Mouse (Mus musculus) liver, embryonic 11.5 days (tissue): ENCODE measurements around the gene Crb3. TPM values are rescaled to one million over a fixed set of nuclear protein-coding genes. Genes with fewer than 3 reads are reported as not detected.

Experiments
- ATAC-seq: fragments of 200-750 bp; cut with Nextera tagmentation; replicated peaks from 2 replicates; pipeline ENCODE4 v1.8.0; 2017; ENCODE audit warnings: moderate number of reproducible peaks, mild to moderate bottlenecking, moderate TSS enrichment, moderate library complexity; ENCODE audit not compliant: low FRiP score
- DNase-seq: peaks from one replicate; pipeline ENCODE4 v3.0.0-alpha.2; 2017; ENCODE audit warnings: low spot score
- H3K27ac ChIP-seq: fragments of 300-500 bp; sonication (generic); 2 replicates; pipeline ENCODE4 v1.5.1; 2014; ENCODE audit warnings: mild to moderate bottlenecking, low read depth, low read length, control low read depth
- H3K27me3 ChIP-seq: fragments of 300-500 bp; sonication (generic); replicated peaks from 2 replicates; pipeline ENCODE4 v1.6.1; 2014; ENCODE audit warnings: low read length, mixed read lengths; ENCODE audit not compliant: control insufficient read depth, insufficient read depth
- H3K36me3 ChIP-seq: fragments of 300-500 bp; sonication (generic); 2 replicates; pipeline ENCODE4 v1.6.1; 2014; ENCODE audit warnings: mild to moderate bottlenecking, low read length, moderate library complexity, mixed read lengths; ENCODE audit not compliant: control insufficient read depth, insufficient read depth
- H3K4me1 ChIP-seq: fragments of 300-500 bp; sonication (generic); replicated peaks from 2 replicates; pipeline ENCODE4 v1.6.1; 2014; ENCODE audit warnings: low read length, mixed read lengths; ENCODE audit not compliant: control insufficient read depth, insufficient read depth
- H3K4me2 ChIP-seq: fragments of 300-500 bp; sonication (generic); 2 replicates; pipeline ENCODE4 v1.6.1; 2014; ENCODE audit warnings: mild to moderate bottlenecking, control low read depth, moderate library complexity
- H3K4me3 ChIP-seq: fragments of 300-500 bp; sonication (generic); 2 replicates; pipeline ENCODE4 v1.5.1; 2014; ENCODE audit warnings: low read depth, low read length, control low read depth
- H3K9ac ChIP-seq: fragments of 300-500 bp; sonication (generic); 2 replicates; pipeline ENCODE4 v1.6.1; 2014; ENCODE audit warnings: low read depth, low read length, control low read depth
- H3K9me3 ChIP-seq: fragments of 300-500 bp; sonication (generic); 2 replicates; pipeline ENCODE4 v1.6.1; 2016; ENCODE audit warnings: low read length, inconsistent platforms, mixed read lengths; ENCODE audit not compliant: control insufficient read depth
- WGBS: fragments of 180-500 bp; shearing (Covaris S2); extraction: QIAGEN DNeasy Blood & Tissue Kit; methylation state at CpG from one replicate; pipeline ENCODE4 v1.1.7; 2014; 5-methylcytosine and 5-hydroxymethylcytosine counted together
- polyA plus RNA-seq: library from polyadenylated mRNA; unstranded; fragments of >200 nt; fragmentation: Nextera tagmentation; extraction: Ambion mirVana; gene quantifications from 2 replicates; pipeline ENCODE4 v1.2.1, GENCODE M21; 2014

The Crb3 gene
- polyA plus RNA-seq, 1 experiment from 2014 or later: 3.4 TPM

DNA sequence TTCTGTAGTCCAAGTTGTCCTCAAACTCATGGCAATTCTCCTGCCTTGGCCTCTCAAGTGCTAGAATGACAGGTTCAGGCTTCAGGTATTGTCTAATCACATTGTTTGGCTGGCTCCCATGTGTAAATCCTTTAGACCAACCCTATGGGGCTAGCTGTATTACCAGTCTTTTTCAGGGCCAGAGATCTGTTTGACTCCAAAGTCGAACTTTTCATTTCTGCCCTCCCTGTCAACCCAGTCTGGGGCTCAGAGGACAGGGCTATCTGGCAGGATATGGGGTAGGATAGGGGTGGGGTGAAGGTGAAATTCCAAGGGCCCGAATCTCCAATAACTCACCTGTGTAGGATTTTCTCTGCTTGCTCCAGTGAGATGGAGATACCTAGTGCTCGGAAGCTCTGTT, 2.7 kb upstream of the Crb3 start:
- 81% methylated on average over 3 of the region's 3 CpGs for WGBS
- no peak overlapping the region for H3K4me2 ChIP-seq
- H3K9ac ChIP-seq: no peak overlapping the region
- H3K9me3 ChIP-seq: no peaks in the 10 kb centered on the region
- H3K36me3 ChIP-seq: peaks cover 6% of the 10 kb centered on the region; the same call in 1 of the 2 replicates
- peaks cover 9% of the 10 kb centered on the region for H3K27me3 ChIP-seq
- H3K27ac ChIP-seq: no peak overlapping the region
- no peak for DNase-seq
- ATAC-seq: no peak
- peaks cover 13% of the 10 kb centered on the region for H3K4me1 ChIP-seq
- H3K4me3 ChIP-seq: no peak overlapping the region

GRCm38 (mm10) chr17:57059486-57059977, 627 bp downstream of the Crb3 start, which contains the start of gene Slc25a23:
Gene Slc25a23 (minus strand): TSS chr17:57059863.
- WGBS: under 1% methylated on average over 37 of the region's 45 CpGs
- Histone ChIP-seq H3K9ac (peak within 1 kb of the TSS; percentile 74), H3K27ac (peak within 1 kb of the TSS; percentile 41; the same call in 1 of the 2 replicates), H3K4me2 (peak within 1 kb of the TSS; percentile 97), H3K9me3 (no peaks in the 10 kb centered on the region), H3K27me3 (peaks cover 39% of the 10 kb centered on the region), H3K36me3 (peaks cover 2% of the 10 kb centered on the region; the same call in 1 of the 2 replicates), H3K4me3 (peak within 1 kb of the TSS; percentile 78), H3K4me1 (peaks cover 26% of the 10 kb centered on the region)
- ATAC-seq: peak; percentile 42
- peak; percentile 80 for DNase-seq

- Histone ChIP-seq H3K27me3 (peaks cover 39% of the 10 kb centered on the region), H3K9ac (peak overlapping the region; percentile 74), H3K4me2 (peak overlapping the region; percentile 97), H3K4me3 (peak overlapping the region; percentile 78), H3K4me1 (peaks cover 26% of the 10 kb centered on the region), H3K27ac (no peak overlapping the region), H3K9me3 (no peaks in the 10 kb centered on the region), H3K36me3 (no peaks in the 10 kb centered on the region)
- ATAC-seq: peak; percentile 80
- 0% methylated on average over 44 of the region's 44 CpGs for WGBS
- peak; percentile 93 for DNase-seq
These were observed 1.4 kb downstream of the Crb3 start for GRCm38 (mm10) chr17:57060231-57060801.

DNA sequence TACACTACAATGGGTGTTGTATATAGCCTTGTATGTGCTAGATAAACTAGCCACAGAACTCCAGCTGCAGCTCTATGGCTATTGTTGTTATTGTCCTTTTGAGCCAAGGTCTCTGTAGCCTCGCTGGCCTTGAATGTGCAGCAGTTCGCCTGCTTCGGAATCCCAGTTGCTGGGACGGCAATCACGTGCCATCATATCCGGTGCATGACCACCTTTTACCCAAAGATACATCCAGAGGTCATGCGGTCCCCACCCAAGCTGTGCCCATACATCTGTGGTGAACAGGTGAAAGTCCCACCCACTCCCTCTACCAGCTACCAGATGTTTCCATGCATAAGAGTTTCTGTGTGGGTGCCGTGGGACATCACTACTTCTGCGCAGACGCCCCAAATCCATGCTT, 2.2 kb downstream of the Crb3 start:
- ATAC-seq (no peak), DNase-seq (no peak)
- H3K9ac ChIP-seq: no peak overlapping the region
- H3K36me3 ChIP-seq: no peaks in the 10 kb centered on the region
- H3K4me1 ChIP-seq: peaks cover 26% of the 10 kb centered on the region
- WGBS: 32% methylated on average over 10 of the region's 10 CpGs
- H3K9me3 ChIP-seq: no peaks in the 10 kb centered on the region
- H3K27me3 ChIP-seq: peaks cover 39% of the 10 kb centered on the region
- H3K4me2 ChIP-seq: peak overlapping the region; percentile 97
- H3K27ac ChIP-seq: no peak overlapping the region
- H3K4me3 ChIP-seq: no peak overlapping the region

GRCm38 (mm10) chr17:57062011-57062521, 3.2 kb downstream of the Crb3 start:
- H3K27me3 ChIP-seq: peaks cover 39% of the 10 kb centered on the region
- no peak for ATAC-seq

GRCm38 (mm10) chr17:57062548-57062947, 3.6 kb downstream of the Crb3 start:
- peak overlapping the region; percentile 49 for H3K4me3 ChIP-seq
- 4% methylated on average over 22 of the region's 22 CpGs for WGBS
- H3K4me1 ChIP-seq: peaks cover 26% of the 10 kb centered on the region
- H3K27ac ChIP-seq: no peak overlapping the region
- peak overlapping the region; percentile 97 for H3K4me2 ChIP-seq
- H3K27me3 ChIP-seq: peaks cover 39% of the 10 kb centered on the region
- H3K9me3 ChIP-seq: no peaks in the 10 kb centered on the region
- H3K9ac ChIP-seq: no peak overlapping the region
- H3K36me3 ChIP-seq: no peaks in the 10 kb centered on the region
- DNase-seq: no peak
- no peak for ATAC-seq

More at GRCm38 (mm10) chr17:57062011-57062521, 3.2 kb downstream of the Crb3 start:
- 3% methylated on average over 39 of the region's 39 CpGs for WGBS
- H3K4me2 ChIP-seq: peak overlapping the region; percentile 97
- no peak overlapping the region for H3K27ac ChIP-seq
- H3K9ac ChIP-seq: no peak overlapping the region
- DNase-seq: no peak
- H3K4me1 ChIP-seq: peaks cover 26% of the 10 kb centered on the region
- H3K4me3 ChIP-seq: peak overlapping the region; percentile 49
- no peaks in the 10 kb centered on the region for H3K9me3 ChIP-seq
- no peaks in the 10 kb centered on the region for H3K36me3 ChIP-seq

DNA sequence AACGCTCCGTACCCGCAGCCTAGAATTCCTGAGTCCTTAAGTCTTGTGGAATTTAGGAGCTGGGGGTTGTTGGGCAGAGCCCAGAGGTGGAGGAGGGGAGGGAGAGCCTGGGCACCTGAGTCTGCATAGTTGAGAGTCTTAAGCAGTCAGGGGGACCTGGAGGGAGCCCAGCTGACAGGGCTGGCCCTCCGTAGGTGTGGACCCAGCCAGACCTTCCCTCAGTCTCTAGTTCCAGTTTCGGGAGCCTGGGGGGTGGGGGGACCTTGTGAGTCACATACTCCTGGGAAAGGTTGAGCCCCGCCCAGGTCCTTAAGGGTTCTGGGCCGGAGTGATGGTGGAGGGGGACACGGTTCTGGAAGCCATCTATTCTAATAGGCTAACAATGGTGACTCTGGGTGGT, 4.1 kb downstream of the Crb3 start:
- Histone ChIP-seq H3K9me3 (no peaks in the 10 kb centered on the region), H3K9ac (no peak overlapping the region), H3K27ac (no peak overlapping the region), H3K36me3 (no peaks in the 10 kb centered on the region), H3K4me3 (no peak overlapping the region), H3K4me2 (peak overlapping the region; percentile 16; the same call in 1 of the 2 replicates), H3K4me1 (peaks cover 26% of the 10 kb centered on the region), H3K27me3 (peaks cover 39% of the 10 kb centered on the region)
- no peak for ATAC-seq
- DNase-seq: no peak
- 22% methylated on average over 8 of the region's 8 CpGs for WGBS

DNA sequence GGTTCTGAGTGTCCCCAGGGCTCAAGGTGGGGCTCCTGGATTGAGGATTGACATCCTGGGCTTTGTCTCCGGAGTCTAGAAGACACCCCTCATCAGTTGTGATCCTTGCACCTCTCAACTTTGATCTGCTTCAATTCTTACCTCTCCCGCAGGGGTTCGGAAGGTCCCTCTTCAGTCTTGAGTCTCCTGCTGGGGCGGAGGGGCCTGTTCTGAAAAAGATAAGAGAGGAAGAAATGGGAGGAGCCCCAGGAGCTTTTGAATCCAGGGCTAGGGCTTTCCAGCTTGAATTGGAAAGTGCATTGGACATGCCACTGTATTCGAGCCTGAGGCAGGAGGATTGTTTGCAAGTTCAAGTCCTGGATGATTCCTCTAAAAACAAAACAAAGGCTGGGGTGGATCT, 8.0 kb downstream of the Crb3 start:
- H3K4me1 ChIP-seq: peaks cover 8% of the 10 kb centered on the region
- H3K9ac ChIP-seq: no peak overlapping the region
- no peak overlapping the region for H3K4me3 ChIP-seq
- H3K4me2 ChIP-seq: no peak overlapping the region
- peaks cover 23% of the 10 kb centered on the region for H3K27me3 ChIP-seq
- DNase-seq (no peak), ATAC-seq (peak; percentile 32; the same call in 1 of the 2 replicates)
- H3K36me3 ChIP-seq: no peaks in the 10 kb centered on the region
- no peak overlapping the region for H3K27ac ChIP-seq
- H3K9me3 ChIP-seq: no peaks in the 10 kb centered on the region
- 35% methylated on average over 5 of the region's 5 CpGs for WGBS

GRCm38 (mm10) chr17:57070272-57070671, 11.4 kb downstream of the Crb3 start:
- DNase-seq (no peak), ATAC-seq (no peak)
- no peak overlapping the region for H3K27ac ChIP-seq
- H3K4me2 ChIP-seq: peak overlapping the region; percentile 18; the same call in 1 of the 2 replicates
- no peaks in the 10 kb centered on the region for H3K9me3 ChIP-seq
- H3K4me1 ChIP-seq: no peaks in the 10 kb centered on the region; the same call in 1 of the 2 replicates
- 16% methylated on average over 9 of the region's 9 CpGs for WGBS
- H3K36me3 ChIP-seq: no peaks in the 10 kb centered on the region
- no peaks in the 10 kb centered on the region for H3K27me3 ChIP-seq
- H3K4me3 ChIP-seq: no peak overlapping the region
- H3K9ac ChIP-seq: no peak overlapping the region
